Mouse (Mus musculus) kidney, adult 2 months (tissue): ENCODE measurements around the gene Capn11.

ENCODE experiments used
- CTCF ChIP-seq: fragments of 200-500 bp; conservative IDR thresholded peaks from 2 replicates; pipeline ENCODE4 v1.5.1; 2011; ENCODE audit warnings: low read depth, mild to moderate bottlenecking, control low read depth, low read length, moderate library complexity, mixed read lengths; ENCODE audit not compliant: insufficient read depth, insufficient read length
- POLR2A ChIP-seq: fragments of 200-500 bp; IDR thresholded peaks from one replicate; pipeline ENCODE4 v1.6.1; 2011; ENCODE audit warnings: low read depth, low read length, control low read depth

DNA sequence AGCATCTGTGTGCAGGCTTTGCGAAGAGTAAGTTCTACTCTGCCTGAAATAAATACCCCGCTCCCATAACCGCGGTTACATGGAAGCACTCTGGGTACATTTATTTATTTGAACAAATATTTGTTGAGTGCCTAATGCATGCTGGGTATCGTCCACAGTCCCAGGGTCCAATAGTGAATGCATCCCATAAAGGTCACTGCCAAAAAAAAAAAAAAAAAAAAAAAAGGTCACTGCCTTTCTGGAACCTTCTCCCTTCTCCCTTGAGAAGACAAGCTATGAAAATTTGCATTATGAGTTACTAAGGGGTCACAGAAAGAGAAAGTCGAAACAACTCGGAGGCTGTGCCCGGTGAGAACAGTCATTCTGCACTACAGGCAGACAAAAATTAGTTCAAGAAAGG lies 17.1 kb downstream of the Capn11 start:
- TF ChIP-seq CTCF (no peak), POLR2A (no peak)
